Mouse (Mus musculus) brain, embryonic 14.5 days (tissue): ENCODE data around the gene Foxe3.

Source experiments
- CTCF ChIP-seq: fragments of 200-500 bp; IDR thresholded peaks from 2 replicates; pipeline ENCODE4 v1.5.1; 2012; ENCODE audit warnings: inconsistent platforms, mild to moderate bottlenecking, moderate library complexity, borderline replicate concordance; ENCODE audit not compliant: insufficient read depth, insufficient read length; ENCODE audit errors: extremely low read depth
- POLR2A ChIP-seq: fragments of 200-500 bp; IDR thresholded peaks from 2 replicates; pipeline ENCODE4 v1.6.1; 2012; ENCODE audit warnings: mild to moderate bottlenecking, inconsistent platforms, borderline replicate concordance; ENCODE audit not compliant: poor library complexity, insufficient read depth, insufficient read length, severe bottlenecking; ENCODE audit errors: extremely low read depth

GRCm38 (mm10) chr4:114916056-114916455 is 9.8 kb downstream of the Foxe3 start:
- TF ChIP-seq CTCF: no peak
- TF ChIP-seq POLR2A: no peak
